Mouse (Mus musculus) embryo, embryonic 11.5 days (tissue): ENCODE data around the gene Gm49337.
"Not testable (repeated sequence)": the region's sequence is repeated elsewhere in the genome, so short reads cannot be mapped to it uniquely, and the experiment has no call there.

Source experiments
- DNase-seq: peaks from one replicate; pipeline ENCODE4 v3.0.0-alpha.2; 2012; ENCODE audit warnings: low read depth, low spot score

The Gm49337 gene

GRCm38 (mm10) chr4:116208891-116209290, 35.7 kb downstream of the Gm49337 start:
- DNase-seq, result no peak

- no peak for DNase-seq
These were observed 42.9 kb downstream of the Gm49337 start for GRCm38 (mm10) chr4:116215895-116216605.

GRCm38 (mm10) chr4:116217046-116217445, 43.9 kb downstream of the Gm49337 start:
- DNase-seq, result no peak

- DNase-seq, result not testable (repeated sequence)
These were observed 44.5 kb downstream of the Gm49337 start for GRCm38 (mm10) chr4:116217661-116218060.

GRCm38 (mm10) chr4:116219056-116219455, 45.9 kb downstream of the Gm49337 start:
- no peak for DNase-seq

- DNase-seq, result peak; percentile 13
These were observed 47.0 kb downstream of the Gm49337 start for GRCm38 (mm10) chr4:116220071-116220650.

- no peak for DNase-seq
These were observed 47.6 kb downstream of the Gm49337 start for GRCm38 (mm10) chr4:116220780-116221139.

- peak; percentile 96 for DNase-seq
These were observed 48.1 kb downstream of the Gm49337 start, which contains the start of gene Pik3r3 for GRCm38 (mm10) chr4:116221140-116221851. Gene Pik3r3 (plus strand): TSS chr4:116221618.

GRCm38 (mm10) chr4:116221996-116222842, 49.0 kb downstream of the Gm49337 start:
- DNase-seq, result peak; percentile 29

GRCm38 (mm10) chr4:116222843-116223119, 49.6 kb downstream of the Gm49337 start:
- no peak for DNase-seq

- no peak for DNase-seq
These were observed 70.2 kb downstream of the Gm49337 start for GRCm38 (mm10) chr4:116243377-116243776.

- DNase-seq, result no peak
These were observed 71.1 kb downstream of the Gm49337 start for GRCm38 (mm10) chr4:116244240-116244639.

- DNase-seq, result not testable (repeated sequence)
These were observed 72.7 kb downstream of the Gm49337 start for GRCm38 (mm10) chr4:116245926-116246325.

GRCm38 (mm10) chr4:116249986-116250385, 76.8 kb downstream of the Gm49337 start:
- no peak for DNase-seq

GRCm38 (mm10) chr4:116268220-116268619, 95.0 kb downstream of the Gm49337 start:
- no peak for DNase-seq

- no peak for DNase-seq
These were observed 109.0 kb downstream of the Gm49337 start for GRCm38 (mm10) chr4:116282211-116282610.

- DNase-seq, result no peak
These were observed 118.4 kb downstream of the Gm49337 start for GRCm38 (mm10) chr4:116291561-116291960.

GRCm38 (mm10) chr4:116293296-116293695, 120.1 kb downstream of the Gm49337 start:
- DNase-seq, result no peak

GRCm38 (mm10) chr4:116300878-116301355, 127.7 kb downstream of the Gm49337 start:
- no peak for DNase-seq

GRCm38 (mm10) chr4:116304551-116304950, 131.4 kb downstream of the Gm49337 start:
- DNase-seq, result no peak

- no peak for DNase-seq
These were observed 144.4 kb downstream of the Gm49337 start for GRCm38 (mm10) chr4:116317575-116317974.

GRCm38 (mm10) chr4:116322127-116322526, 148.9 kb downstream of the Gm49337 start:
- DNase-seq, result no peak
